Mouse (Mus musculus) hindlimb bud, embryonic 11.5 days (tissue): ENCODE results near the gene Zfp947.
"Not testable (repeated sequence)": the region's sequence is repeated elsewhere in the genome, so short reads cannot be mapped to it uniquely, and the experiment has no call there.

Experiments
- DNase-seq: peaks from one replicate; pipeline ENCODE4 v3.0.0-alpha.2; 2012; ENCODE audit warnings: low read depth, low spot score; ENCODE audit errors: extremely low spot score

Gene Zfp947

GRCm38 (mm10) chr17:22165722-22166294, at the start of gene Zfp947:
Gene Zfp947, minus strand, starts transcription at chr17:22166190.
- DNase-seq: peak; percentile 16

DNA sequence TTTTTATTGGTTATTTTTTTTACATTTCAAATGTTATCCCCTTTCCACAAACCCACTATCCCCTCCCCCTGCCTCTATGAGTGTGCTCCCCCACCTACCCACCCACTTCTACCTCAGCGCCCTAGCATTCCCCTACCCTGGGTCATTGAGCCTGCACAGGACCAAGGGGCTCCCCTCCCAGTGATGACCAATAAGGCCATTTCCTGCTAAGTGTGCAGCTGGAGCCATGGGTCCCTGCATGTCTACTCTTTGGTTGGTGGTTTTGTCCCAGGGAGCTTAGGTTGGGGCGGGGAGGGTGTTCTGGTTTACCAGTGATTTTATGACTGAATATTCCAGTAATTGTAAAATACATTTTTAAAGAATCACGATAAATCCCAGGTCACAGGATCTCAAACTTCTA, 686 bp downstream of the Zfp947 start:
- not testable (repeated sequence) for DNase-seq

- DNase-seq: not testable (repeated sequence)
Measured at GRCm38 (mm10) chr17:22153951-22154350, 12.0 kb downstream of the Zfp947 start.

DNA sequence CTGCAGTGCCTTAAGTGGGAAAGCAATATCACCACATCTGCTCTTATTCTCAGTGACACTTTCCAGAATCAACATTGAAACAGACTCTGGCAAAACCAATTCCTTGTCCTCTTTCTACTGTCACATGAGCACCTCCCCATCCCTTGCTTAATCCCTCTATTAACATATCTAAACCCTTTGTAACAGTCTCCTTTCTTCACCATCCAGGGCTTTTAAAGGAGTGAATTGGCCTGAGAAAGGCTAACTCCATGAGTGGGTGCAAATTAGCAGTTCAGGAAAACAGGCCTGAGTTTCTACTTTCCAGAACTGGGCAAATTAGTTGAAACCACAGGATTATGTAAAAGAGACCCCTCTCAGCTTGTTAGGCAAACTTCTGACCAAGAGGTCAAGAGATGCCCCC, 47.2 kb downstream of the Zfp947 start:
- DNase-seq: no peak
